Mouse (Mus musculus): Measurements from ENCODE around the gene Npm1.
A peak's percentile ranks its signal among the peaks of the same experiment; 100 is the strongest.

Gene Npm1

GRCm38 (mm10) chr11:33180701-33181116 is 17.7 kb upstream of the Npm1 start:
- DNase-seq (ENCODE audit: low spot score in 2 of 2), result no peak

- DNase-seq (ENCODE audit: low spot score in 2 of 2), result no peak
These were observed 16.8 kb upstream of the Npm1 start for GRCm38 (mm10) chr11:33179802-33180201.

- peak in 1 of 2 experiments; percentile 35 for DNase-seq (ENCODE audit: low spot score in 2 of 2)
These were observed 13.7 kb upstream of the Npm1 start for GRCm38 (mm10) chr11:33176525-33177245.

- DNase-seq (ENCODE audit: low spot score in 2 of 2), result no peak
These were observed 12.8 kb upstream of the Npm1 start for GRCm38 (mm10) chr11:33175768-33176167.

GRCm38 (mm10) chr11:33170489-33170888 is 7.5 kb upstream of the Npm1 start:
- no peak for DNase-seq (ENCODE audit: low spot score in 2 of 2)

- peak; percentile 72 to 74 for DNase-seq (ENCODE audit: low spot score in 2 of 2)
These were observed 602 bp downstream of the Npm1 start for GRCm38 (mm10) chr11:33162211-33162997.

- no peak for DNase-seq (ENCODE audit: low spot score in 2 of 2)
These were observed 3.3 kb downstream of the Npm1 start for GRCm38 (mm10) chr11:33159741-33160140.

- DNase-seq (ENCODE audit: low spot score in 2 of 2), result no peak
These were observed 5.4 kb downstream of the Npm1 start for GRCm38 (mm10) chr11:33157453-33158196.

- DNase-seq (ENCODE audit: low spot score in 2 of 2), result no peak
These were observed 6.5 kb downstream of the Npm1 start for GRCm38 (mm10) chr11:33156436-33157015.

- DNase-seq (ENCODE audit: low spot score in 2 of 2), result no peak
These were observed 8.5 kb downstream of the Npm1 start for GRCm38 (mm10) chr11:33154459-33154858.

- no peak for DNase-seq (ENCODE audit: low spot score in 2 of 2)
These were observed 10.0 kb downstream of the Npm1 start for GRCm38 (mm10) chr11:33152997-33153396.

GRCm38 (mm10) chr11:33151780-33152145 is 11.2 kb downstream of the Npm1 start:
- DNase-seq (ENCODE audit: low spot score in 2 of 2), result no peak

- no peak for DNase-seq (ENCODE audit: low spot score in 2 of 2)
These were observed 11.8 kb downstream of the Npm1 start for GRCm38 (mm10) chr11:33151128-33151779.

- DNase-seq (ENCODE audit: low spot score in 2 of 2), result no peak
These were observed 12.6 kb downstream of the Npm1 start for GRCm38 (mm10) chr11:33150364-33150763.

GRCm38 (mm10) chr11:33149453-33149852 is 13.6 kb downstream of the Npm1 start:
- DNase-seq (ENCODE audit: low spot score in 2 of 2), result no peak

- no peak for DNase-seq (ENCODE audit: low spot score in 2 of 2)
These were observed 13.9 kb downstream of the Npm1 start for GRCm38 (mm10) chr11:33149088-33149436.

GRCm38 (mm10) chr11:33148338-33149087 is 14.5 kb downstream of the Npm1 start:
- peak; percentile 68 to 73 for DNase-seq (ENCODE audit: low spot score in 2 of 2)

- peak in 1 of 2 experiments; percentile 46 for DNase-seq (ENCODE audit: low spot score in 2 of 2)
These were observed 15.3 kb downstream of the Npm1 start for GRCm38 (mm10) chr11:33147572-33148337.

GRCm38 (mm10) chr11:33147171-33147571 is 15.8 kb downstream of the Npm1 start, which contains the start of gene Fgf18:
TSS of gene Fgf18 (minus strand) at chr11:33147400.
- DNase-seq (ENCODE audit: low spot score in 2 of 2), result no peak

- peak in 1 of 2 experiments; percentile 40 for DNase-seq (ENCODE audit: low spot score in 2 of 2)
These were observed 16.3 kb downstream of the Npm1 start for GRCm38 (mm10) chr11:33146651-33147131.
